Mouse (Mus musculus) neural tube, postnatal 0 days (tissue): ENCODE results near the gene Trak1. TPM values are rescaled to one million over a fixed set of nuclear protein-coding genes. Genes with fewer than 3 reads are reported as not detected.

Experiments used
- polyA plus RNA-seq: library from polyadenylated mRNA; unstranded; fragments of >200 nt; fragmentation: Nextera tagmentation; extraction: Ambion mirVana; gene quantifications from 2 replicates; pipeline ENCODE4 v1.2.1, GENCODE M21; 2015

Gene Trak1
- 47.8 and 51.4 TPM in 2 replicates for polyA plus RNA-seq

DNA sequence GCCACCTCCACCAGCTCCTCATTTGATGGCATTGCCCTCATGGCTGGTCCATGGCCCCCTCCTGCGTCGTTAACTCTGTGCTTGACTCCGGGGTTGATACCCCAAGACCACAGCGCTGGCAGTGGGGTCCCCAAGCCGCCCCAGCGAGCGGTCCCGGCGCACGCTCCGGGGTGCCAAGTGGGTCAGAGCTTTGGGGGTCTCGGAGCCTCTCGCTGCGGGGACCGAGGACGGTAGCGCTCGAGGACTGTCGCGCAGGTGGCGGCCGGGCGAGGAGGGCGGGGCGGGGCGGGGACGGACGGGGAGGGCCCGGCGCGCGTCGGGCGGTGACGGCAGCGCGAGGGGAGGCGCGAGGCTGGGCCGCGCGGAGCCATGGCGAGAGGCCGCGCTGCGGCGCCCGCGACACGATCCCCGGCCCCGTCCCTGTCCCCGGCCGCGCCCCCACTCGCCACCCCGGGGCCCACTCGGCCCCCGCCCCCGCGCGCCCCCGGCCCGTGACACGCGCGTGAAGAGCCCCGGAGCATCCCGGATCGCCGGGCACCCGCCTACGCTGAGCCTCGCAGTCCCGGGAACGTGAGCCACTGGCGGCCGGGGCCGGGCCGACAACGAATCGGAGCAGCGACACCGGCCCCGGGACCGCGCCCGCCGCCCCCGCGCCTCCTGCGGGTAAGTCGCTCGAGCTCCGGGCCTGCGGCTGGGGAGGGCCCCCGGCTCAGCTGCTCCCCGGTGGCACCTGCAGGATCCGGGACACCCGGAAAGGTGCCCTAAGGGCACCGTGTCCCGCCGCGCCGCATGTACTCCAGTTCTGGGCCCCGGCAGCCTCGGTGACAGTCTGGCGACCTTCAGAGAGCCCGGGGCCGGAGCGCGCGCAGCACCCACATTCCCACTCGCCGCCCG lies at the start of gene Trak1:
Trak1 (plus strand) TSS at position 332 of the 894 bp plus-strand sequence.

DNA sequence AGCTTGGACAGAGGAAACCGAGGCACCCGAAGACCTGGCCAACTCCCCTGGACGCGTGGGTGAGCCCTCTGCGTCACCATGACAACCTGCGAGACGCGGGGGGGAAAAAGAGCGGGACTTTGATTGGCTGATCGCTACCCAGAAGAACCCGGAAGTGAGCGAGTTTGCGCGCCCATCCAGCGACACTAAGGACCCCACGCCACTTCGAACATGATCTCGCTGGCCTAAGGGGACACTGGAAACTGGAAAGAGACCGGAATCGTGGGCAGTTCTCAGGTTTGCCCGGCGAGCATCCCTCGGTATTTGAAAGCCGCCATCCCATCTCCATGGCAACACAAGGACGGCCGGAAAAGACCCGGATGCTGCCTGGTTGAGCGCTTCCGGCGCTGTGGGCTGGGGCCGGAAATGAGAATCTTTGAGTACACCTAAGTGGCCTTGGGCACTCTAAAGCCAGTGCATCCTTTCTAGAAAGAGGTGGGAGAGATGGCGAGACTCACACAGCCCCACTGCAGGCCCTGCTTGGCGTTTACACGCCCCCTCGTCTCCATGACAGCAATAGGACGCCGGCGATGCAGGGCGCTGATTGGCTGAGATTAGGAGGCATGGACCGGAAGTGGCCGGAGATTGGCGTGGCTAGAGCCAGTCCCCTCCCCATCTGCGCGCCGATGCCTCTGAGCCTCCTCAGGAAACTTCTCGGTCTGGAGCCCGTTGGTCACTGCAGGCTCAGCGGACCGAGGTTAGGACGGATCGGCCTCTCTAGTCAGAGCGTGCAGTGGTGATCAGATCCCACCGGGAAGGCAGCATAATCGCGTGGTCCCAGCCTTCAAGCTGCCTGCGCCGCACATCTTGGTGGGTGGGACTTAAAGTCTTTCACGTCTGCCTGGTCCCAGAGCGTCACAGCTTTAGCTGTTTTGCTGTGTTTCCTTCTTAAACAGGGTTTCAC lies 19.9 kb upstream of the Trak1 start, which contains the start of gene Ulk4:
Ulk4 (minus strand) TSS at position 80 of the 943 bp plus-strand sequence.

DNA sequence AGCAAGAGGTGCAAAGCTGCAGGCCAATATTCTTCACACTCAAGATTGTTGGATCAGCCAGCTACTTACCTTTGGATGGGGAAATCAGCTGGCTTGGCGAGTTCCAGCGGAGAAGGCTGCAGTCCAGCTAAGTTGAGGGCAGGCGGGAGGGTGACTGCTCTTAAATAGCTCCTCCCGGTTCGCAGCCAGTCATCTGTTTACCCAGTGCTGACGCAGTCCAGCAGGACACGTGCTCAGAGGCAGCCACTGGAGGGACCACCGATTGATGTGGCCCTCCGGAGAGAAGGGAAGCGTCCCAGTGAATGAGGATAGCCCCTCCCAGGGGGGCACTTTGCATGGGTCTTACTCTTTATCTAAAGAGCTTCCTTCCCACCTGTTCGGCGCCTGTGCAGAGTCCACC lies 198.2 kb downstream of the Trak1 start, which contains the start of gene Cck:
Cck (minus strand) TSS at position 166 of the 400 bp plus-strand sequence.

Other genes with a start within 250 kb of the Trak1 start
- gene Ulk4, start 20.3 kb upstream of the Trak1 start, polyA plus RNA-seq = 72.4 and 81.1 TPM in 2 replicates
- 149 and 150 TPM in 2 replicates for gene Cck, start 198.2 kb downstream of the Trak1 start, polyA plus RNA-seq